Mouse (Mus musculus): ENCODE measurements at regions not wholly inside any gene's neighbourhood (a gene's known extent, or its start where the extent isn't known, plus 50 kb on each side); places are given as distances from the start of the nearest gene placed in this dataset.
A peak's percentile ranks its signal among the peaks of the same experiment; 100 is the strongest.
"Not testable (repeated sequence)": the region's sequence is repeated elsewhere in the genome, so short reads cannot be mapped to it uniquely, and the experiment has no call there.

- not testable (repeated sequence) for DNase-seq
These were observed 172.0 kb upstream of the Olfr1324 start for GRCm38 (mm10) chrX:50600262-50600661.

- DNase-seq = no peak
These were observed 171.5 kb upstream of the Olfr1324 start for GRCm38 (mm10) chrX:50599780-50600179.

GRCm38 (mm10) chrX:50597626-50598025 is 169.3 kb upstream of the Olfr1324 start:
- not testable (repeated sequence) for DNase-seq

GRCm38 (mm10) chrX:50597105-50597504 is 168.8 kb upstream of the Olfr1324 start:
- DNase-seq = no peak

- DNase-seq = not testable (repeated sequence)
These were observed 166.7 kb upstream of the Olfr1324 start for GRCm38 (mm10) chrX:50594976-50595375.

GRCm38 (mm10) chrX:50591477-50591876 is 163.2 kb upstream of the Olfr1324 start:
- no peak for DNase-seq

GRCm38 (mm10) chrX:50590673-50591341 is 162.5 kb upstream of the Olfr1324 start:
- DNase-seq = no peak

- no peak for DNase-seq
These were observed 160.6 kb upstream of the Olfr1324 start for GRCm38 (mm10) chrX:50588892-50589291.

- no peak for DNase-seq
These were observed 155.7 kb upstream of the Olfr1324 start for GRCm38 (mm10) chrX:50583741-50584580.

GRCm38 (mm10) chrX:50580200-50580599 is 151.9 kb upstream of the Olfr1324 start:
- DNase-seq = no peak

- no peak for DNase-seq
These were observed 148.5 kb upstream of the Olfr1324 start for GRCm38 (mm10) chrX:50576824-50577223.

- DNase-seq = not testable (repeated sequence)
These were observed 144.1 kb upstream of the Olfr1324 start for GRCm38 (mm10) chrX:50572191-50573095.

GRCm38 (mm10) chrX:50569087-50569486 is 140.8 kb upstream of the Olfr1324 start:
- DNase-seq = no peak

GRCm38 (mm10) chrX:50566345-50566744 is 138.0 kb upstream of the Olfr1324 start:
- no peak for DNase-seq

- DNase-seq = not testable (repeated sequence)
These were observed 136.7 kb upstream of the Olfr1324 start for GRCm38 (mm10) chrX:50565031-50565430.

GRCm38 (mm10) chrX:50560915-50561314 is 132.6 kb upstream of the Olfr1324 start:
- no peak for DNase-seq

GRCm38 (mm10) chrX:50550297-50550696 is 122.0 kb upstream of the Olfr1324 start:
- DNase-seq = no peak

GRCm38 (mm10) chrX:50549713-50550112 is 121.4 kb upstream of the Olfr1324 start:
- DNase-seq = no peak

- DNase-seq = not testable (repeated sequence)
These were observed 109.5 kb upstream of the Olfr1324 start for GRCm38 (mm10) chrX:50537785-50538159.

- peak; percentile 75 for DNase-seq
These were observed 109.0 kb upstream of the Olfr1324 start for GRCm38 (mm10) chrX:50537122-50537784.

- no peak for DNase-seq
These were observed 75.7 kb upstream of the Olfr1324 start for GRCm38 (mm10) chrX:50504047-50504446.

- DNase-seq = peak; percentile 1
These were observed 72.9 kb upstream of the Olfr1324 start for GRCm38 (mm10) chrX:50501181-50501580.

Data from layer of hippocampus, adult 9-11 months (tissue).